Mouse (Mus musculus) thymus, adult 2 months (tissue): Measurements from ENCODE around the gene Lcn5.

Experiments used
- CTCF ChIP-seq: fragments of 200-500 bp; IDR thresholded peaks from 2 replicates; pipeline ENCODE4 v1.5.1; 2012; ENCODE audit warnings: mild to moderate bottlenecking, control low read depth, low read length, moderate library complexity, borderline replicate concordance; ENCODE audit not compliant: control insufficient read depth, poor library complexity, insufficient read depth; ENCODE audit errors: extremely low read depth
- POLR2A ChIP-seq: fragments of 200-500 bp; IDR thresholded peaks from 2 replicates; pipeline ENCODE4 v1.6.1; 2012; ENCODE audit warnings: mild to moderate bottlenecking, low read length, control low read depth, moderate library complexity; ENCODE audit not compliant: control insufficient read depth, poor library complexity, insufficient read depth; ENCODE audit errors: extremely low read depth

DNA sequence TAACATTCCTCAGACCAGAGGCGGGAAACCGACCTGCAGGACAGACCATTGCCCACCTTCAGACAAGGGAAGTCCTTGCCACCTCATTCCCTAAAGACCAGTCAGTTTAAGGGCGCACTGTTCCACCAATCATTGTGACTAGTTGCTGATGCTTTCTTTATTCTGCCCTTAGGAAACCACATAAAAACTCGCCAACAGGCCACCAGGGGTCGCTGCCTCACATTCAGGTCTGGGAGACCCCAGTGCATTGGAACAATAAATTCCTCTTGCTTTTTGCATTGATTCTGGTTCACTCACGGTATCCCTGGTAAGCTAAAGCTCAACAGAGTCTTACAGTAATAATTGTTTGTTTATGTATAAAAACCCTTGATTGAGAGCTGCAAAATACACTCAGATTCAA, 17.9 kb upstream of the Lcn5 start:
- TF ChIP-seq CTCF (no peak), POLR2A (no peak)
